Mouse (Mus musculus): ENCODE measurements at regions not wholly inside any gene's neighbourhood (a gene's known extent, or its start where the extent isn't known, plus 50 kb on each side); places are given as distances from the start of the nearest gene placed in this dataset.

GRCm38 (mm10) chr13:99573021-99573420 is 56.7 kb upstream of the Map1b start:
- ATAC-seq (replicated peaks in 1 of 2; ENCODE audit: insufficient read depth in 1 of 2, low FRiP score in 2 of 2, low TSS enrichment in 1 of 2, low read depth in 1 of 2, poor library complexity in 2 of 2, severe bottlenecking in 2 of 2), result no peak

GRCm38 (mm10) chr13:99572381-99572780 is 56.0 kb upstream of the Map1b start:
- no peak for ATAC-seq (replicated peaks in 1 of 2; ENCODE audit: insufficient read depth in 1 of 2, low FRiP score in 2 of 2, low TSS enrichment in 1 of 2, low read depth in 1 of 2, poor library complexity in 2 of 2, severe bottlenecking in 2 of 2)
